24 mouse cellular contexts compared by ENCODE assay signal in genomic region chr9:33007456-33008063, GRCm38 (mm10).
DNase-seq lines count a peak whose midpoint lies in the region; ATAC-seq lines count a peak whose summit lies in the region.
"Had no signal": no experiment of that assay in that cellular context is flagged by ENCODE, and none has a peak within 500 bp of the region (broad histone marks: within the 10 kb centered on the region; RNA-seq: fewer than 3 reads in every experiment).

No protein-coding gene starts in this region.

- no peak for ATAC-seq in hindbrain, embryonic 13.5 days (ENCODE audit: low FRiP score)
- ATAC-seq in CD4-positive, CD25-positive, alpha-beta regulatory T cell, adult 4 months, result peak; percentile 74
- no peak for ATAC-seq in midbrain, embryonic 13.5 days
- ATAC-seq: forebrain, embryonic 15.5 days; intestine, embryonic 16.5 days; midbrain, embryonic 15.5 days had no signal

- H3K27me3 ChIP-seq in hindbrain, embryonic 10.5 days (ENCODE audit: insufficient read depth, poor library complexity, severe bottlenecking), result no peaks in the 10 kb centered on the region
- H3K27me3 ChIP-seq in hindbrain, embryonic 13.5 days, result no peaks in the 10 kb centered on the region
- H3K27me3 ChIP-seq in midbrain, embryonic 13.5 days, result no peaks in the 10 kb centered on the region
- H3K27me3 ChIP-seq: forebrain, embryonic 15.5 days; heart, embryonic 15.5 days; hindbrain, embryonic 15.5 days; liver, embryonic 13.5 days; megakaryocyte, embryonic 14.5 days; midbrain, embryonic 15.5 days; stomach, embryonic 15.5 days had no signal

- no peaks in the 10 kb centered on the region for H3K4me1 ChIP-seq in hindbrain, embryonic 10.5 days (replicated peaks)
- H3K4me1 ChIP-seq in hindbrain, embryonic 13.5 days (replicated peaks), result no peaks in the 10 kb centered on the region
- no peaks in the 10 kb centered on the region for H3K4me1 ChIP-seq in midbrain, embryonic 13.5 days (replicated peaks)
- H3K4me1 ChIP-seq: forebrain, embryonic 15.5 days; heart, embryonic 15.5 days; hindbrain, embryonic 15.5 days; liver, embryonic 13.5 days; megakaryocyte, embryonic 14.5 days; midbrain, embryonic 15.5 days; stomach, embryonic 15.5 days had no signal

- H3K27ac ChIP-seq in hindbrain, embryonic 10.5 days, result no peak overlapping the region
- no peak overlapping the region for H3K27ac ChIP-seq in hindbrain, embryonic 13.5 days
- no peak overlapping the region for H3K27ac ChIP-seq in midbrain, embryonic 13.5 days
- H3K27ac ChIP-seq: embryonic facial prominence, embryonic 10.5 days; forebrain, embryonic 15.5 days; heart, embryonic 15.5 days; hindbrain, embryonic 15.5 days; layer of hippocampus, adult 2 months; liver, embryonic 13.5 days; midbrain, embryonic 15.5 days; stomach, embryonic 15.5 days had no signal

- H3K4me3 ChIP-seq in hindbrain, embryonic 10.5 days, result no peak overlapping the region
- no peak overlapping the region for H3K4me3 ChIP-seq in hindbrain, embryonic 13.5 days
- no peak overlapping the region for H3K4me3 ChIP-seq in midbrain, embryonic 13.5 days (replicated peaks)
- H3K4me3 ChIP-seq: embryonic facial prominence, embryonic 10.5 days; forebrain, embryonic 15.5 days; heart, embryonic 15.5 days; hindbrain, embryonic 15.5 days; layer of hippocampus, adult 2 months; liver, embryonic 13.5 days; megakaryocyte, embryonic 14.5 days; midbrain, embryonic 15.5 days; stomach, embryonic 15.5 days had no signal

- H3K4me2 ChIP-seq in hindbrain, embryonic 13.5 days, result no peak overlapping the region
- no peak overlapping the region for H3K4me2 ChIP-seq in midbrain, embryonic 13.5 days (replicated peaks)
- H3K4me2 ChIP-seq: forebrain, embryonic 15.5 days; heart, embryonic 15.5 days; hindbrain, embryonic 15.5 days; liver, embryonic 13.5 days; lung, embryonic 14.5 days; midbrain, embryonic 15.5 days; stomach, embryonic 15.5 days had no signal

- no peak overlapping the region for H3K9ac ChIP-seq in hindbrain, embryonic 13.5 days
- no peak overlapping the region for H3K9ac ChIP-seq in midbrain, embryonic 13.5 days (replicated peaks)
- H3K9ac ChIP-seq: forebrain, embryonic 15.5 days; heart, embryonic 15.5 days; hindbrain, embryonic 15.5 days; liver, embryonic 13.5 days; lung, embryonic 14.5 days; midbrain, embryonic 15.5 days; stomach, embryonic 15.5 days had no signal

- no peaks in the 10 kb centered on the region for H3K36me3 ChIP-seq in hindbrain, embryonic 10.5 days
- no peaks in the 10 kb centered on the region for H3K36me3 ChIP-seq in hindbrain, embryonic 13.5 days
- H3K36me3 ChIP-seq in midbrain, embryonic 13.5 days, result no peaks in the 10 kb centered on the region
- H3K36me3 ChIP-seq: embryonic facial prominence, embryonic 10.5 days; forebrain, embryonic 15.5 days; heart, embryonic 15.5 days; hindbrain, embryonic 15.5 days; liver, embryonic 13.5 days; midbrain, embryonic 15.5 days; stomach, embryonic 15.5 days had no signal

- H3K9me3 ChIP-seq in hindbrain, embryonic 10.5 days, result no peaks in the 10 kb centered on the region
- H3K9me3 ChIP-seq in hindbrain, embryonic 13.5 days, result no peaks in the 10 kb centered on the region
- H3K9me3 ChIP-seq in midbrain, embryonic 13.5 days, result no peaks in the 10 kb centered on the region
- H3K9me3 ChIP-seq: embryonic facial prominence, embryonic 10.5 days; forebrain, embryonic 15.5 days; heart, embryonic 15.5 days; hindbrain, embryonic 15.5 days; liver, embryonic 13.5 days; megakaryocyte, embryonic 14.5 days; midbrain, embryonic 15.5 days; stomach, embryonic 15.5 days had no signal

- 71% methylated on average over 3 of the region's 3 CpGs for WGBS in hindbrain, embryonic 10.5 days
- 75% methylated on average over 3 of the region's 3 CpGs for WGBS in hindbrain, embryonic 13.5 days
- WGBS in midbrain, embryonic 13.5 days, result 83% methylated on average over 3 of the region's 3 CpGs

- peak; percentile 10 for DNase-seq in hindbrain, embryonic 10.5 days (ENCODE audit: low spot score)
- peak; percentile 34 to 67 for DNase-seq in kidney, postnatal 36 days
- DNase-seq in kidney, postnatal 10 days, result no peak
- DNase-seq in natural killer cell, adult 2 months (ENCODE audit: low spot score in 2 of 2), result peak; percentile 17 to 57
- DNase-seq: adrenal gland, postnatal 10 days; cerebellum, adult 18-20 months; cerebellum, postnatal 25 days; heart, postnatal 36 days; liver, embryonic 13.5 days; lung, embryonic 14.5 days; lung, postnatal 36 days; thymus, postnatal 4 days had no signal
